Mouse (Mus musculus) MEL (cell line): ENCODE results near the gene Spast.

Experiments used
- CHD1 ChIP-seq: IDR thresholded peaks from 2 replicates; pipeline ENCODE4 v1.6.1; 2012; ENCODE audit warnings: low read depth, mild to moderate bottlenecking, inconsistent platforms, low read length, improper control_type of control experiment
- CTCF ChIP-seq, 3 experiments: IDR thresholded peaks in 2 of 3; conservative IDR thresholded peaks in 1 of 3; 2 replicates each; pipeline ENCODE4 v1.5.1; 2011 to 2012; ENCODE audit warnings: low read length in 3 of 3, low read depth in 2 of 3, mild to moderate bottlenecking in 2 of 3, improper control_type of control experiment in 1 of 3, inconsistent platforms in 1 of 3, mixed read lengths in 1 of 3, moderate library complexity in 1 of 3; ENCODE audit not compliant: control insufficient read depth in 1 of 3, insufficient read depth in 1 of 3, poor library complexity in 1 of 3, severe bottlenecking in 1 of 3
- ELF1 ChIP-seq: IDR thresholded peaks from 2 replicates; pipeline ENCODE4 v1.6.1; 2014; ENCODE audit warnings: low read depth, mild to moderate bottlenecking, inconsistent platforms, low read length, improper control_type of control experiment, moderate library complexity
- ETS1 ChIP-seq: IDR thresholded peaks from 2 replicates; pipeline ENCODE4 v1.6.1; 2012; ENCODE audit warnings: low read depth, mild to moderate bottlenecking, inconsistent platforms, low read length, improper control_type of control experiment, moderate library complexity
- GATA1 ChIP-seq: IDR thresholded peaks from 2 replicates; pipeline ENCODE4 v1.6.1; 2011; ENCODE audit warnings: low read depth, low read length, improper control_type of control experiment
- KAT2A ChIP-seq: conservative IDR thresholded peaks from 2 replicates; pipeline ENCODE4 v1.6.1; 2012; ENCODE audit warnings: low read depth, low read length, improper control_type of control experiment, inconsistent platforms
- MAZ ChIP-seq: IDR thresholded peaks from 2 replicates; pipeline ENCODE4 v1.6.1; 2012; ENCODE audit warnings: low read depth, mild to moderate bottlenecking, inconsistent platforms, low read length, improper control_type of control experiment
- POLR2A ChIP-seq, 2 experiments: IDR thresholded peaks; 2 replicates each; pipeline ENCODE4 v1.6.1; 2011 to 2012; ENCODE audit warnings: low read length in 2 of 2, mild to moderate bottlenecking in 2 of 2, control low read depth in 1 of 2, improper control_type of control experiment in 1 of 2, low read depth in 1 of 2, moderate library complexity in 1 of 2; ENCODE audit not compliant: control insufficient read depth in 1 of 2, insufficient read depth in 1 of 2, poor library complexity in 1 of 2
- RAD21 ChIP-seq: IDR thresholded peaks from 2 replicates; pipeline ENCODE4 v1.6.1; 2011; ENCODE audit warnings: mild to moderate bottlenecking, low read depth, low read length, improper control_type of control experiment
- TBP ChIP-seq: IDR thresholded peaks from 2 replicates; pipeline ENCODE4 v1.8.0; 2011; ENCODE audit warnings: low read depth, low read length, improper control_type of control experiment
- ZC3H11A ChIP-seq: IDR thresholded peaks from 2 replicates; pipeline ENCODE4 v1.6.1; 2012; ENCODE audit warnings: low read depth, mild to moderate bottlenecking, inconsistent platforms, low read length, improper control_type of control experiment

DNA sequence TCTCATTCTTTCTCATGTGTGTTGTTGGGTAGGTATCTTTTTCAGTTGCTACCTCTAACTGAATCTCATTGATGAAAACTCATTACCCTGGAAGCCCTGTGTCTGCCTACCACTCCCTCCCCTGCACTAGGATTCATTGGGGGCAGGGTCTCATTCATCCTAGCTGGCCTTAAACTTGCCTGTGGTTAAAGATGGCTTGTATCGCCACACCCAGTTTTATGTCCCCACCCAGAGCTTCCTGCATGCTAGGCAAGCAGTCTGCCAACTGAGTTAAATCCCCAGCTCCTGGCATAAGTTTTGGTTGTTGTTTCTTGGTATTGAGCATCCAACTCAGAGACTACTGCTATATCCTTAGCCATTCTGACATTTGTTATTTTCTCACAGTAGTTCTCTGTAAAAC is 24.8 kb downstream of the Spast start:
- TF ChIP-seq CTCF (IDR thresholded peaks at IDR 0.05 in 2 of 3, conservative IDR thresholded peaks at IDR 0.05 in 1 of 3; ENCODE audit: control insufficient read depth in 1 of 3, insufficient read depth in 1 of 3, low read depth in 2 of 3, low read length in 3 of 3, poor library complexity in 1 of 3, severe bottlenecking in 1 of 3) (no peak), ETS1 (no peak), CHD1 (no peak), KAT2A (no peak), POLR2A (IDR thresholded peaks at IDR 0.05; ENCODE audit: control insufficient read depth in 1 of 2, insufficient read depth in 1 of 2, low read depth in 1 of 2, low read length in 2 of 2, poor library complexity in 1 of 2) (no peak), RAD21 (no peak), ZC3H11A (no peak), MAZ (no peak), GATA1 (no peak), ELF1 (no peak), TBP (no peak)
